Comparison of ENCODE assay signal across 8 mouse cellular contexts in genomic region chr2:31297602-31298268, GRCm38 (mm10). TPM values are rescaled to one million over a fixed set of nuclear protein-coding genes. Genes with fewer than 3 reads are reported as not detected.
A peak's percentile ranks its signal among the peaks of the same experiment; 100 is the strongest.
DNase-seq lines count a peak whose midpoint lies in the region; ATAC-seq lines count a peak whose summit lies in the region.

No protein-coding gene starts in this region.

- H3K9me3 ChIP-seq in hindbrain, embryonic 13.5 days: no peaks in the 10 kb centered on the region
- no peaks in the 10 kb centered on the region for H3K9me3 ChIP-seq in stomach, embryonic 14.5 days (ENCODE audit: control insufficient read depth, low read depth, low read length)

- peak; percentile 54 to 63 for DNase-seq in right cerebral cortex, adult 2 months (ENCODE audit: low spot score in 2 of 2)
- no peak for DNase-seq in right cerebral cortex, postnatal 4 days
- peak; percentile 66 for DNase-seq in cerebellum, adult 9-10 months
- peak; percentile 76 for DNase-seq in gastrocnemius, adult 18-20 months (ENCODE audit: low spot score)
- DNase-seq in left cerebral cortex, postnatal 36 days (ENCODE audit: low spot score in 2 of 2): peak; percentile 40 to 55

- peak overlapping the region; percentile 61 for H3K9ac ChIP-seq in hindbrain, embryonic 13.5 days
- H3K9ac ChIP-seq in stomach, embryonic 14.5 days (replicated peaks; ENCODE audit: low read depth, low read length): peak overlapping the region; percentile 32; the same call in 1 of the 2 replicates

- ATAC-seq in hindbrain, embryonic 13.5 days (ENCODE audit: low FRiP score): peak; percentile 79
- ATAC-seq in megakaryocyte progenitor cell, adult 5-6 weeks (replicated peaks; ENCODE audit: poor library complexity): peak; percentile 93
- peak; percentile 86 for ATAC-seq in stomach, embryonic 14.5 days (ENCODE audit: insufficient number of reproducible peaks, insufficient read depth, low FRiP score, low read depth)

- peak overlapping the region; percentile 51 for H3K4me2 ChIP-seq in hindbrain, embryonic 13.5 days
- peak overlapping the region; percentile 54 for H3K4me2 ChIP-seq in stomach, embryonic 14.5 days (replicated peaks; ENCODE audit: low read depth, low read length)

- H3K27ac ChIP-seq in hindbrain, embryonic 13.5 days: no peak overlapping the region
- H3K27ac ChIP-seq in stomach, embryonic 14.5 days (ENCODE audit: low read length): peak overlapping the region; percentile 27; the same call in 1 of the 2 replicates

- intact Hi-C loops in left cerebral cortex, postnatal 36 days (cut with DNase I): no loop called here

- 3% methylated on average over 17 of the region's 17 CpGs for WGBS in hindbrain, embryonic 13.5 days
- WGBS in stomach, embryonic 14.5 days: 4% methylated on average over 17 of the region's 17 CpGs

- H3K4me1 ChIP-seq in hindbrain, embryonic 13.5 days (replicated peaks): peaks cover 6% of the 10 kb centered on the region
- peaks cover 6% of the 10 kb centered on the region; the same call in 1 of the 2 replicates for H3K4me1 ChIP-seq in stomach, embryonic 14.5 days (ENCODE audit: control insufficient read depth, insufficient read depth, low read length)

- H3K36me3 ChIP-seq in hindbrain, embryonic 13.5 days: peaks cover 24% of the 10 kb centered on the region
- H3K36me3 ChIP-seq in stomach, embryonic 14.5 days (ENCODE audit: control insufficient read depth, insufficient read depth, low read length): peaks cover 6% of the 10 kb centered on the region; the same call in 1 of the 2 replicates

- no peaks in the 10 kb centered on the region for H3K27me3 ChIP-seq in hindbrain, embryonic 13.5 days
- no peaks in the 10 kb centered on the region for H3K27me3 ChIP-seq in stomach, embryonic 14.5 days (ENCODE audit: control insufficient read depth, insufficient read depth, low read length)

- peak overlapping the region; percentile 38 for H3K4me3 ChIP-seq in hindbrain, embryonic 13.5 days
- peak overlapping the region; percentile 39 for H3K4me3 ChIP-seq in stomach, embryonic 14.5 days (ENCODE audit: low read depth, low read length)

RNA-seq across cellular contexts. Expression of gene Hmcn2, which starts 16.5 kb away (rescaled TPM):
- 10 to 100 TPM; 25.9 to 30.7 TPM for total RNA-seq in gastrocnemius, adult 18-20 months (2021)
- 0.12 and 0.19 TPM in 2 replicates for polyA plus RNA-seq in hindbrain, embryonic 13.5 days (2015; fragmentation: Nextera tagmentation; extraction: Ambion mirVana)
- total RNA-seq in left cerebral cortex, postnatal 36 days (2021): under 1 TPM; 0.54 TPM
- not detected in 2 replicates for total RNA-seq in megakaryocyte progenitor cell, adult 5-6 weeks (2015)
- 0.21 TPM in 1 of 2 replicates, not detected in the other for total RNA-seq in megakaryocyte progenitor cell, adult 5-6 weeks (2017)
- polyA plus RNA-seq in stomach, embryonic 14.5 days (2014; fragmentation: Nextera tagmentation; extraction: Ambion mirVana): 4.1 and 4.6 TPM in 2 replicates

RNA-seq across cellular contexts. Expression of gene Ncs1, which starts 52.1 kb away (rescaled TPM):
- total RNA-seq in gastrocnemius, adult 18-20 months (2021): 1 to 10 TPM; 4.5 to 5.5 TPM
- 144 and 150 TPM in 2 replicates for polyA plus RNA-seq in hindbrain, embryonic 13.5 days (2015; fragmentation: Nextera tagmentation; extraction: Ambion mirVana)
- 100 to 1,000 TPM; 210 to 221 TPM for total RNA-seq in left cerebral cortex, postnatal 36 days (2021)
- total RNA-seq in megakaryocyte progenitor cell, adult 5-6 weeks (2015): 1.2 and 2.3 TPM in 2 replicates
- total RNA-seq in megakaryocyte progenitor cell, adult 5-6 weeks (2017): 1.7 TPM in 2 replicates
- polyA plus RNA-seq in stomach, embryonic 14.5 days (2014; fragmentation: Nextera tagmentation; extraction: Ambion mirVana): 34.7 and 36.0 TPM in 2 replicates

Comparison
In these comparisons a context has a peak if more than half of its experiments do, and no peak if none do; other contexts are left out.
1. RNA of gene Hmcn2, which starts 16.5 kb away (total RNA-seq): 25.9 to 30.7 TPM in gastrocnemius, adult 18-20 months; 0.54 TPM in left cerebral cortex, postnatal 36 days and 0.21 TPM in megakaryocyte progenitor cell, adult 5-6 weeks; every median in the first group is over 10 times any median in the second.
2. RNA of gene Ncs1, which starts 52.1 kb away (total RNA-seq): 210 to 221 TPM in left cerebral cortex, postnatal 36 days; 4.5 to 5.5 TPM in gastrocnemius, adult 18-20 months and 1.2 to 2.3 TPM in megakaryocyte progenitor cell, adult 5-6 weeks; every median in the first group is over 10 times any median in the second.
3. Peak in every context shown above with its lines, with median percentiles within 50 percentile points of each other: ATAC-seq.